Mouse (Mus musculus) forebrain, embryonic 15.5 days (tissue): ENCODE data around the gene Tefm. TPM values are rescaled to one million over a fixed set of nuclear protein-coding genes. Genes with fewer than 3 reads are reported as not detected.
A peak's percentile ranks its signal among the peaks of the same experiment; 100 is the strongest.

ENCODE experiments used
- ATAC-seq: fragments of 200-750 bp; cut with Nextera tagmentation; replicated peaks from 2 replicates; pipeline ENCODE4 v1.8.0; 2017; ENCODE audit warnings: mild to moderate bottlenecking, moderate TSS enrichment, moderate library complexity
- H3K27ac ChIP-seq: fragments of 300-500 bp; sonication (generic); replicated peaks from 2 replicates; pipeline ENCODE4 v1.5.1; 2015; ENCODE audit warnings: mild to moderate bottlenecking, inconsistent platforms
- H3K27me3 ChIP-seq: fragments of 300-500 bp; sonication (generic); 2 replicates; pipeline ENCODE4 v1.6.1; 2015; ENCODE audit warnings: inconsistent platforms
- H3K36me3 ChIP-seq: fragments of 300-500 bp; sonication (generic); 2 replicates; pipeline ENCODE4 v1.6.1; 2015; ENCODE audit warnings: mild to moderate bottlenecking, inconsistent platforms
- H3K4me1 ChIP-seq: fragments of 300-500 bp; sonication (generic); 2 replicates; pipeline ENCODE4 v1.6.1; 2015; ENCODE audit warnings: inconsistent platforms
- H3K4me2 ChIP-seq: fragments of 300-500 bp; sonication (generic); replicated peaks from 2 replicates; pipeline ENCODE4 v1.6.1; 2015; ENCODE audit warnings: mild to moderate bottlenecking, inconsistent platforms
- H3K4me3 ChIP-seq: fragments of 300-500 bp; sonication (generic); 2 replicates; pipeline ENCODE4 v1.5.1; 2015; ENCODE audit warnings: mild to moderate bottlenecking, inconsistent platforms
- H3K9ac ChIP-seq: fragments of 300-500 bp; sonication (generic); replicated peaks from 2 replicates; pipeline ENCODE4 v1.6.1; 2015; ENCODE audit warnings: mild to moderate bottlenecking, inconsistent platforms
- H3K9me3 ChIP-seq: fragments of 300-500 bp; sonication (generic); 2 replicates; pipeline ENCODE4 v1.6.1; 2016; ENCODE audit warnings: inconsistent platforms
- WGBS: fragments of 180-500 bp; shearing (Covaris S2); methylation state at CpG from one replicate; pipeline ENCODE4 v1.1.7; 2015; ENCODE audit warnings: mixed read lengths; 5-methylcytosine and 5-hydroxymethylcytosine counted together
- polyA plus RNA-seq: library from polyadenylated mRNA; unstranded; fragments of >200 nt; fragmentation: Nextera tagmentation; extraction: Ambion mirVana; gene quantifications from 2 replicates; pipeline ENCODE4 v1.2.1, GENCODE M21; 2015

Tefm gene
- polyA plus RNA-seq, 1 experiment from 2014 or later = 28.2 TPM

DNA sequence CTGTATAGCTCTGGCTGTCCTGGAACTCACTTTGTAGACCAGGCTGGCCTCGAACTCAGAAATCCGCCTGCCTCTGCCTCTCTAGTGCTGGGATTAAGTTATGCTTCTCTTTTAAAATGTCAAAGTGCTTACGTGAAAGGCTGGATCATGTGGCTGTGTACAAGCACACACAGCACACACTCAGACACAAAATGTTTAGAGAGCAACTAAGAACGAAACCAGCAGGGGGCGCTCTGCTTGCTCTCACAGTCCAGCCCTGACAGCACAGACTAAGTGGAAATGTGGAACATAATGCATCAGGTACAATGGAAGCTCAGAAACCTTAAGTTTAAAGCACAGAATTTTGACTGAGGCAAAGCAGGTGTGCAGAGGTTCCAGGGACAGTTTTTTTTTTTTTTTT is 55.1 kb downstream of the Tefm start:
- 9% methylated on average over 5 of the region's 5 CpGs for WGBS
- Histone ChIP-seq H3K9me3 (no peaks in the 10 kb centered on the region), H3K36me3 (no peaks in the 10 kb centered on the region), H3K27ac (no peak overlapping the region), H3K27me3 (no peaks in the 10 kb centered on the region), H3K9ac (no peak overlapping the region), H3K4me1 (peaks cover 16% of the 10 kb centered on the region), H3K4me3 (no peak overlapping the region), H3K4me2 (no peak overlapping the region)
- peak; percentile 73; the same call in 1 of the 2 replicates for ATAC-seq

Other genes starting within 250 kb of the Tefm start
- gene Utp6, start 179.8 kb downstream of the Tefm start, polyA plus RNA-seq = 51.6 and 55.8 TPM in 2 replicates
- gene Suz12, start 149.1 kb downstream of the Tefm start, polyA plus RNA-seq = 21.1 and 24.2 TPM in 2 replicates
- 19.6 and 21.2 TPM in 2 replicates for gene Crlf3, start 61.2 kb downstream of the Tefm start, polyA plus RNA-seq
- 8.7 and 9.2 TPM in 2 replicates for gene Atad5, start 52.8 kb downstream of the Tefm start, polyA plus RNA-seq
- gene Adap2, start 11.9 kb upstream of the Tefm start, polyA plus RNA-seq = 2.7 and 3.3 TPM in 2 replicates
- gene Rnf135, start 41.7 kb upstream of the Tefm start, polyA plus RNA-seq = 3.0 and 3.3 TPM in 2 replicates
- gene Rhot1, start 66.8 kb upstream of the Tefm start, polyA plus RNA-seq = 75.7 and 78.6 TPM in 2 replicates
- gene Rhbdl3, start 158.7 kb upstream of the Tefm start, polyA plus RNA-seq = 20.4 and 23.3 TPM in 2 replicates
- 33.9 and 37.9 TPM in 2 replicates for gene 5730455P16Rik, start 235.9 kb upstream of the Tefm start, polyA plus RNA-seq
- 231 and 236 TPM in 2 replicates for gene Zfp207, start 241.1 kb upstream of the Tefm start, polyA plus RNA-seq